Mouse (Mus musculus) cerebellum, adult 2 months (tissue): ENCODE results near the gene Acot5. TPM values are rescaled to one million over a fixed set of nuclear protein-coding genes. Genes with fewer than 3 reads are reported as not detected.
A peak's percentile ranks its signal among the peaks of the same experiment; 100 is the strongest.

ENCODE experiments used
- DNase-seq, 2 experiments: peaks; one replicate each; pipeline ENCODE4 v3.0.0; 2021
- H3K27ac ChIP-seq: fragments of 200-500 bp; 2 replicates; pipeline ENCODE4 v1.5.1; 2012; ENCODE audit warnings: low read length, control low read depth, inconsistent platforms; ENCODE audit not compliant: insufficient read depth
- H3K27me3 ChIP-seq: fragments of 200-500 bp; 2 replicates; pipeline ENCODE4 v1.6.1; 2012; ENCODE audit warnings: inconsistent platforms, mild to moderate bottlenecking, low read length, moderate library complexity; ENCODE audit not compliant: control insufficient read depth, insufficient read depth
- H3K4me1 ChIP-seq: fragments of 200-500 bp; 2 replicates; pipeline ENCODE4 v1.6.1; 2011; ENCODE audit warnings: low read length; ENCODE audit not compliant: control insufficient read depth, insufficient read depth
- H3K4me3 ChIP-seq: fragments of 200-500 bp; replicated peaks from 2 replicates; pipeline ENCODE3; 2011; ENCODE audit warnings: mild to moderate bottlenecking, low read depth, low read length, control low read depth; ENCODE audit not compliant: insufficient read depth
- CTCF ChIP-seq: fragments of 200-500 bp; IDR thresholded peaks from 2 replicates; pipeline ENCODE4 v1.5.1; 2011; ENCODE audit warnings: low read depth, mild to moderate bottlenecking, control low read depth, low read length, moderate library complexity, borderline replicate concordance; ENCODE audit not compliant: insufficient read depth
- POLR2A ChIP-seq: fragments of 200-500 bp; IDR thresholded peaks from 2 replicates; pipeline ENCODE4 v1.6.1; 2011; ENCODE audit warnings: low read length, control low read depth, borderline replicate concordance; ENCODE audit not compliant: insufficient read depth
- WGBS: fragments of 180-500 bp; shearing (Covaris S2); methylation state at CpG from one replicate; pipeline ENCODE4 v1.1.7; 2018; 5-methylcytosine and 5-hydroxymethylcytosine counted together
- polyA plus RNA-seq: library from polyadenylated mRNA; depleted of rRNA; stranded (reverse); fragments of >200 nt; gene quantifications from 2 replicates; pipeline ENCODE4 v1.2.3, GENCODE M21; 2012

Acot5 gene
- polyA plus RNA-seq, 1 experiment: 1.3 TPM

GRCm38 (mm10) chr12:84053173-84053572, 16.0 kb upstream of the Acot5 start:
- no peak overlapping the region for H3K27ac ChIP-seq
- 14% methylated on average over 16 of the region's 16 CpGs for WGBS
- no peaks in the 10 kb centered on the region for H3K27me3 ChIP-seq
- peak overlapping the region; percentile 51 for H3K4me3 ChIP-seq
- TF ChIP-seq CTCF (no peak), POLR2A (no peak)
- no peaks in the 10 kb centered on the region for H3K4me1 ChIP-seq
- peak in 1 of 2 experiments; percentile 21 for DNase-seq

DNA sequence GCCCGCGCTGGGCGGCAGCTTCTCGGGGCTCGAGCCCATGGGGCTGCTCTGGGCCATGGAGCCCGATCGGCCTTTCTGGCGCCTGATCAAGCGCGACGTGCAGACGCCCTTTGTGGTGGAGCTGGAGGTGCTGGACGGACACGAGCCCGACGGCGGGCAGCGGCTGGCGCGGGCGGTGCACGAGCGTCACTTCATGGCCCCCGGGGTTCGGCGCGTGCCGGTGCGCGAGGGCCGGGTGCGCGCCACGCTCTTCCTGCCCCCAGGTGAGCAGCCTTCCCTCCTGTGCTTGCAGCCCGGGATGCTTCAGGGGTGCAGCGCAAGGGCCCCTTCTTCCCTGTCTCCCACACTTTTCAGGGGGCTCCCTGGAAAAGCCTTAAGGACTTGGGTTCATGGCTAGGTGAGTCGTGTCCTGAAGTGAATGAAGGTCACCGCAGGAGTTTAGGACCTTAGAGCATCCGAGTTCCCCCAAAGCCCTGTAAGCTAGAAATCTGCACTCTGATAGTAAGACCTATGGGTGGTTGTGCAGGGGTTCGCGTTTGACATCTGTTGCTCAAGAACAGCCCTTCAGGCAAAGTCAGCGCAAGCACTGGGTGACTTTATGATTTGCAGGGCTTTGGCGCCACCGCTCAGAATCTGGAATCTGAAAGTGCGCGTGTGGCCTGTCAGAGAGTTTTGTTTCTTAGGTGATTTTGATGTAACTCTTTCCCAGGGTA, 15.3 kb upstream of the Acot5 start:
- TF ChIP-seq CTCF: no peak
- no peak for TF ChIP-seq POLR2A
- peak; percentile 14 to 28 for DNase-seq
- 5% methylated on average over 39 of the region's 46 CpGs for WGBS
- Histone ChIP-seq H3K27ac (no peak overlapping the region), H3K27me3 (no peaks in the 10 kb centered on the region), H3K4me1 (no peaks in the 10 kb centered on the region), H3K4me3 (peak overlapping the region; percentile 5)

GRCm38 (mm10) chr12:84060946-84061345, 8.2 kb upstream of the Acot5 start:
- no peak for TF ChIP-seq POLR2A
- peak; percentile 24; the same call in 1 of the 2 replicates for TF ChIP-seq CTCF
- DNase-seq: peak in 1 of 2 experiments; percentile 21
- 30% methylated on average over 2 of the region's 2 CpGs for WGBS
- no peak overlapping the region for H3K4me3 ChIP-seq
- no peaks in the 10 kb centered on the region for H3K27me3 ChIP-seq
- no peaks in the 10 kb centered on the region for H3K4me1 ChIP-seq
- no peak overlapping the region for H3K27ac ChIP-seq

DNA sequence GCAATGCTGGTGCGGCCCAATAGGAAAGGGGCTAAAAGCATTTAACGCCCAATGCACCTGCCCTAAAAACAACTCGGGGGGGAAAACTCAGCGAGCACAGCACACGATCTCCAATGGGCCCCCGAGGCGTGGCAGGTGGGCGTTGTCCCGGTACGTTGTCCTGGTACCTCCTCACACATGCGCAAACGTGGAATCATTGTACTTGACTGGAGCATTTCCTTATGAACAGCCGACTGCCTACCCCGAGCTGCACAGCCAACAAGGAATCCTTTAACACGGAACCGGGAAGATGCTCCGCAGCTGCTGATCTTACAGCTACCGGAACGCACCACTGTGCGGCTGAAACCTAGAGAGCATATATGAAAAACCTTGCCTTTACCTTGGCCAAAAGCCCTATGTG, 6.8 kb upstream of the Acot5 start:
- 93% methylated on average over 20 of the region's 20 CpGs for WGBS

DNA sequence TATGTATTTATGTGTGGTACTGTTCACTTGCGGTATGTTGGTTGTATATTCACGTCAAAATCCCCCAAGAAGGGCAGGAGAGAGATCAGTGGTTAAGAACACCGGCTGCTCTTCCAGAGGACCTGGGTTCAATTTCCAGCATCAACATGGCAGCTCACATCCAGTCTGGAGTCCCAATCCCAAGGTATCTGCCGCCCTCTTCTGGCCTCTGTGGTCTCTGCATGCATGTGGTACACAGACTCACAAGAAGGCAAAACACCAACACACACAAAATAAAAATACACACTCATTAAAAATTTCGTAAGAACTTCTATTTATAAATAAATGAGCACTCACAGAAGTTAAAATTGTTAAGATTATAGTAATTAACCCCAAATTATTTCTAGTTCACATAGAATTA, 5.9 kb upstream of the Acot5 start:
- no peak overlapping the region for H3K4me3 ChIP-seq
- no peak for TF ChIP-seq CTCF
- no peak for TF ChIP-seq POLR2A
- H3K27me3 ChIP-seq: no peaks in the 10 kb centered on the region
- 80% methylated on average over 5 of the region's 5 CpGs for whole genome bisulfite sequencing
- H3K27ac ChIP-seq: no peak overlapping the region
- no peak for DNase-seq
- H3K4me1 ChIP-seq: no peaks in the 10 kb centered on the region

More for the DNA sequence above, 6.8 kb upstream of the Acot5 start:
- TF ChIP-seq CTCF (no peak), POLR2A (no peak)
- Histone ChIP-seq H3K4me1 (no peaks in the 10 kb centered on the region), H3K27me3 (no peaks in the 10 kb centered on the region), H3K4me3 (no peak overlapping the region), H3K27ac (no peak overlapping the region)
- no peak for DNase-seq

- Histone ChIP-seq H3K4me3 (no peak overlapping the region), H3K27ac (no peak overlapping the region), H3K27me3 (no peaks in the 10 kb centered on the region), H3K4me1 (no peaks in the 10 kb centered on the region)
- no peak for TF ChIP-seq POLR2A
- TF ChIP-seq CTCF: no peak
- DNase-seq: no peak
- 91% methylated on average over 2 of the region's 2 CpGs for WGBS
Observed at GRCm38 (mm10) chr12:84063833-84064232, 5.3 kb upstream of the Acot5 start.

GRCm38 (mm10) chr12:84064621-84065020, 4.5 kb upstream of the Acot5 start:
- no peak for TF ChIP-seq CTCF
- TF ChIP-seq POLR2A: no peak
- Histone ChIP-seq H3K4me1 (no peaks in the 10 kb centered on the region), H3K4me3 (no peak overlapping the region), H3K27ac (no peak overlapping the region), H3K27me3 (no peaks in the 10 kb centered on the region)
- WGBS: 45% methylated on average over 8 of the region's 8 CpGs
- no peak for DNase-seq

DNA sequence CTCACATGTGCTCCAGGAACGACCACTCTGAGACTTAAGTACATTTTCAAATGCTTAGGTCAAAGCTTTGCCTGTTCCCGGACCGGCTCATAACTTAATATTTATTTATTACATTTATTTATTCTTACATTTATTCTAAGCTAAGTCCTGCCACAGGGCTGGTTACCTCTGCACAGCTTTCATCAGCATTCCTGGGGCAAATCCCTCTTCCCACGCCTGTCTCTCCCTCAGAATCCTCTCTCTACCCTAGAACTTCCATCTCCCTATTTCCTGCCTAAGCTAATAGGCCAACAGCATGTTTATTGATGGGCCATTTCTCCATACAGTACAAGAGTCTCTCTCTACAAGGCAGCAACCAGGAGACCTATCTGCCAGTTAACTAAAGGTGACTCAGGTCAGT, 1.4 kb upstream of the Acot5 start:
- H3K4me3 ChIP-seq: no peak overlapping the region
- no peak overlapping the region for H3K27ac ChIP-seq
- WGBS: 90% methylated on average over 4 of the region's 4 CpGs
- no peak for TF ChIP-seq CTCF
- no peak for TF ChIP-seq POLR2A
- no peaks in the 10 kb centered on the region for H3K4me1 ChIP-seq
- DNase-seq: no peak
- no peaks in the 10 kb centered on the region; the same call in 1 of the 2 replicates for H3K27me3 ChIP-seq
